In genomic region chr10:3398051-3398450, GRCm38 (mm10) we compare ENCODE assay signal across 19 mouse cellular contexts. TPM values are rescaled to one million over a fixed set of nuclear protein-coding genes. Genes with fewer than 3 reads are reported as not detected.
DNase-seq lines count a peak whose midpoint lies in the region; ATAC-seq and TF ChIP-seq lines count a peak whose summit lies in the region.
"Had no signal": no experiment of that assay in that cellular context is flagged by ENCODE, and none has a peak within 500 bp of the region (broad histone marks: within the 10 kb centered on the region; RNA-seq: fewer than 3 reads in every experiment).

No protein-coding gene starts in this region.

- WGBS in heart, postnatal 0 days = 76% methylated on average over 5 of the region's 5 CpGs
- 88% methylated on average over 5 of the region's 5 CpGs for WGBS in midbrain, embryonic 14.5 days
- 86% methylated on average over 5 of the region's 5 CpGs for WGBS in midbrain, embryonic 11.5 days
- WGBS in neural tube, embryonic 15.5 days = 57% methylated on average over 5 of the region's 5 CpGs

- no peak for TF ChIP-seq EP300 in heart, postnatal 0 days (IDR thresholded peaks at IDR 0.05; ENCODE audit: low read depth)

- no peak for TF ChIP-seq CTCF in heart, postnatal 0 days (IDR thresholded peaks at IDR 0.05; ENCODE audit: low read depth)

- H3K36me3 ChIP-seq in heart, postnatal 0 days (replicated peaks; ENCODE audit: control insufficient read depth, insufficient read depth, low read length) = no peaks in the 10 kb centered on the region
- no peaks in the 10 kb centered on the region for H3K36me3 ChIP-seq in midbrain, embryonic 14.5 days (ENCODE audit: control insufficient read depth, insufficient read depth, low read length)
- no peaks in the 10 kb centered on the region for H3K36me3 ChIP-seq in midbrain, embryonic 11.5 days (ENCODE audit: control insufficient read depth, insufficient read depth, low read length)
- no peaks in the 10 kb centered on the region for H3K36me3 ChIP-seq in neural tube, embryonic 15.5 days
- H3K36me3 ChIP-seq: forebrain, embryonic 10.5 days; limb, embryonic 12.5 days; liver, embryonic 15.5 days; neural tube, embryonic 12.5 days; stomach, embryonic 15.5 days had no signal

- peaks cover 58% of the 10 kb centered on the region for H3K4me1 ChIP-seq in heart, postnatal 0 days (ENCODE audit: control insufficient read depth, insufficient read depth)
- no peaks in the 10 kb centered on the region for H3K4me1 ChIP-seq in midbrain, embryonic 14.5 days (ENCODE audit: control insufficient read depth, insufficient read depth, low read length)
- no peaks in the 10 kb centered on the region for H3K4me1 ChIP-seq in midbrain, embryonic 11.5 days (ENCODE audit: control insufficient read depth, insufficient read depth, low read length)
- H3K4me1 ChIP-seq in neural tube, embryonic 15.5 days = peaks cover 37% of the 10 kb centered on the region
- H3K4me1 ChIP-seq: forebrain, embryonic 10.5 days; limb, embryonic 12.5 days; liver, embryonic 15.5 days; neural tube, embryonic 12.5 days; stomach, embryonic 15.5 days had no signal

- peak; percentile 66 for ATAC-seq in frontal cortex, adult (ENCODE audit: low TSS enrichment)
- ATAC-seq in heart, postnatal 0 days (ENCODE audit: insufficient read depth, low read depth) = no peak
- ATAC-seq in midbrain, embryonic 14.5 days (ENCODE audit: low FRiP score, low TSS enrichment) = no peak
- ATAC-seq in midbrain, embryonic 11.5 days (ENCODE audit: low FRiP score) = no peak
- ATAC-seq in neural tube, embryonic 15.5 days (ENCODE audit: low FRiP score) = no peak
- ATAC-seq: intestine, postnatal 0 days had no signal

- H3K27me3 ChIP-seq in heart, postnatal 0 days (ENCODE audit: control insufficient read depth, insufficient read depth, low read length) = no peaks in the 10 kb centered on the region
- H3K27me3 ChIP-seq in midbrain, embryonic 14.5 days (ENCODE audit: control insufficient read depth, insufficient read depth, low read length) = no peaks in the 10 kb centered on the region
- no peaks in the 10 kb centered on the region for H3K27me3 ChIP-seq in midbrain, embryonic 11.5 days (ENCODE audit: control insufficient read depth, insufficient read depth, low read length)
- no peaks in the 10 kb centered on the region for H3K27me3 ChIP-seq in neural tube, embryonic 15.5 days (replicated peaks)
- H3K27me3 ChIP-seq: CH12.LX; limb, embryonic 12.5 days; liver, embryonic 15.5 days; neural tube, embryonic 12.5 days; stomach, embryonic 15.5 days had no signal

- intact Hi-C loops in heart, postnatal 10 days (cut with DNase I) = loop anchor here (5.0 kb wide), 1 partner anchor 129 kb away; no protein-coding TSS in a partner anchor

- no peak overlapping the region for H3K4me2 ChIP-seq in heart, postnatal 0 days (ENCODE audit: low read depth, low read length)
- H3K4me2 ChIP-seq in midbrain, embryonic 14.5 days (ENCODE audit: low read length) = no peak overlapping the region
- H3K4me2 ChIP-seq in midbrain, embryonic 11.5 days = no peak overlapping the region
- no peak overlapping the region for H3K4me2 ChIP-seq in neural tube, embryonic 15.5 days
- H3K4me2 ChIP-seq: limb, embryonic 12.5 days; liver, embryonic 15.5 days; neural tube, embryonic 12.5 days; stomach, embryonic 15.5 days had no signal

- H3K9me3 ChIP-seq in heart, postnatal 0 days (replicated peaks; ENCODE audit: control insufficient read depth, low read length) = no peaks in the 10 kb centered on the region
- H3K9me3 ChIP-seq in midbrain, embryonic 14.5 days (ENCODE audit: control insufficient read depth, low read length) = no peaks in the 10 kb centered on the region
- no peaks in the 10 kb centered on the region for H3K9me3 ChIP-seq in midbrain, embryonic 11.5 days (ENCODE audit: control insufficient read depth, low read length)
- no peaks in the 10 kb centered on the region for H3K9me3 ChIP-seq in neural tube, embryonic 15.5 days (replicated peaks)
- H3K9me3 ChIP-seq: forebrain, embryonic 10.5 days; limb, embryonic 12.5 days; liver, embryonic 15.5 days; neural tube, embryonic 12.5 days; stomach, embryonic 15.5 days had no signal

- peak overlapping the region; percentile 86; the same call in 1 of the 2 replicates for H3K27ac ChIP-seq in heart, postnatal 0 days (ENCODE audit: low read depth)
- 0 out of 2 replicates have a peak overlapping the region, but pooled peaks have one; percentile 26 for H3K27ac ChIP-seq in midbrain, embryonic 14.5 days (replicated peaks; ENCODE audit: low read depth, low read length)
- no peak overlapping the region for H3K27ac ChIP-seq in midbrain, embryonic 11.5 days (ENCODE audit: low read depth, low read length)
- H3K27ac ChIP-seq in neural tube, embryonic 15.5 days (replicated peaks) = peak overlapping the region; percentile 66
- H3K27ac ChIP-seq: forebrain, embryonic 10.5 days; limb, embryonic 12.5 days; liver, embryonic 15.5 days; neural tube, embryonic 12.5 days; stomach, embryonic 15.5 days had no signal

- DNase-seq in frontal cortex, postnatal 25 days (ENCODE audit: low spot score in 2 of 2) = no peak
- no peak for DNase-seq in heart, postnatal 0 days (ENCODE audit: low spot score)
- DNase-seq in heart, postnatal 10 days = no peak
- DNase-seq in midbrain, embryonic 14.5 days = no peak
- DNase-seq in midbrain, embryonic 11.5 days (ENCODE audit: low spot score, missing footprints) = no peak
- no peak for DNase-seq in natural killer cell, adult 2 months (ENCODE audit: low spot score in 2 of 2)
- DNase-seq: adrenal gland, postnatal 14 days; cerebellum, adult 9-10 months; kidney, postnatal 10 days; spleen, adult 18-20 months had no signal

- H3K9ac ChIP-seq in heart, postnatal 0 days (replicated peaks; ENCODE audit: low read depth, low read length) = no peak overlapping the region
- H3K9ac ChIP-seq in midbrain, embryonic 14.5 days (replicated peaks; ENCODE audit: low read length) = no peak overlapping the region
- no peak overlapping the region for H3K9ac ChIP-seq in midbrain, embryonic 11.5 days (ENCODE audit: low read length)
- H3K9ac ChIP-seq in neural tube, embryonic 15.5 days (replicated peaks) = no peak overlapping the region
- H3K9ac ChIP-seq: limb, embryonic 12.5 days; liver, embryonic 15.5 days; neural tube, embryonic 12.5 days; stomach, embryonic 15.5 days had no signal

- no peak overlapping the region for H3K4me3 ChIP-seq in heart, postnatal 0 days (ENCODE audit: low read depth, low read length)
- no peak overlapping the region for H3K4me3 ChIP-seq in midbrain, embryonic 14.5 days (replicated peaks; ENCODE audit: low read depth, low read length)
- H3K4me3 ChIP-seq in midbrain, embryonic 11.5 days (ENCODE audit: low read depth, low read length) = no peak overlapping the region
- no peak overlapping the region for H3K4me3 ChIP-seq in neural tube, embryonic 15.5 days (replicated peaks)
- H3K4me3 ChIP-seq: forebrain, embryonic 10.5 days; limb, embryonic 12.5 days; liver, embryonic 15.5 days; neural tube, embryonic 12.5 days; stomach, embryonic 15.5 days had no signal

RNA-seq across cellular contexts. Expression of gene Ppp1r14c, which starts 32.2 kb away (rescaled TPM):
- total RNA-seq in heart, postnatal 0 days (2014; rRNA removed; ENCODE audit: low replicate concordance) = 269 and 288 TPM in 2 replicates
- polyA plus RNA-seq in heart, postnatal 0 days (2015; fragmentation: Nextera tagmentation; extraction: Ambion mirVana) = 325 and 334 TPM in 2 replicates
- total RNA-seq in heart, postnatal 10 days (2021) = 100 to 1,000 TPM; 252 to 325 TPM
- polyA plus RNA-seq in midbrain, embryonic 14.5 days (2014; fragmentation: Nextera tagmentation; extraction: Ambion mirVana) = 45.8 and 45.9 TPM in 2 replicates
- 4.7 and 4.8 TPM in 2 replicates for polyA plus RNA-seq in midbrain, embryonic 11.5 days (2014; fragmentation: Nextera tagmentation; extraction: Ambion mirVana)
- 56.1 and 66.5 TPM in 2 replicates for polyA plus RNA-seq in neural tube, embryonic 15.5 days (2015; fragmentation: Nextera tagmentation; extraction: Ambion mirVana)
- total RNA-seq: CH12.LX had no signal
